ENCODE assay signal across 9 mouse cellular contexts in genomic region chr8:47354523-47355168, GRCm38 (mm10).
DNase-seq lines count a peak whose midpoint lies in the region; ATAC-seq and TF ChIP-seq lines count a peak whose summit lies in the region.
"Had no signal": no experiment of that assay in that cellular context is flagged by ENCODE, and none has a peak within 500 bp of the region (broad histone marks: within the 10 kb centered on the region; RNA-seq: fewer than 3 reads in every experiment).

No protein-coding gene starts in this region.

- peaks cover 4% of the 10 kb centered on the region; the same call in 1 of the 2 replicates for H3K4me1 ChIP-seq in kidney, adult 2 months (ENCODE audit: control insufficient read depth, insufficient read depth, low read length)
- peaks cover 8% of the 10 kb centered on the region for H3K4me1 ChIP-seq in kidney, embryonic 14.5 days (ENCODE audit: control insufficient read depth, insufficient read depth, low read length)
- peaks cover 16% of the 10 kb centered on the region; the same call in 1 of the 2 replicates for H3K4me1 ChIP-seq in embryonic fibroblast, embryonic 13.5 days (ENCODE audit: control insufficient read depth, insufficient read depth, low read length)
- peaks cover 17% of the 10 kb centered on the region for H3K4me1 ChIP-seq in lung, embryonic 16.5 days (replicated peaks; ENCODE audit: control insufficient read depth, insufficient read depth, low read length)

- H3K36me3 ChIP-seq in kidney, adult 2 months (ENCODE audit: control insufficient read depth, insufficient read depth, low read length) = no peaks in the 10 kb centered on the region
- no peaks in the 10 kb centered on the region for H3K36me3 ChIP-seq in kidney, embryonic 14.5 days (ENCODE audit: control insufficient read depth, insufficient read depth, low read length)
- no peaks in the 10 kb centered on the region for H3K36me3 ChIP-seq in lung, embryonic 16.5 days (ENCODE audit: control insufficient read depth, insufficient read depth, low read length)

- no peak overlapping the region for H3K9ac ChIP-seq in kidney, embryonic 14.5 days (ENCODE audit: low read depth, low read length)
- H3K9ac ChIP-seq in lung, embryonic 16.5 days (ENCODE audit: low read length) = no peak overlapping the region

- ATAC-seq in kidney, embryonic 14.5 days (ENCODE audit: low FRiP score, low TSS enrichment) = no peak
- ATAC-seq in lung, embryonic 16.5 days (ENCODE audit: low read depth) = peak; percentile 81
- ATAC-seq: Patski had no signal

- H3K4me3 ChIP-seq in kidney, adult 2 months (ENCODE audit: insufficient read depth, low read depth, low read length) = no peak overlapping the region
- H3K4me3 ChIP-seq in kidney, embryonic 14.5 days (ENCODE audit: low read length) = no peak overlapping the region
- no peak overlapping the region for H3K4me3 ChIP-seq in embryonic fibroblast, embryonic 13.5 days (ENCODE audit: insufficient read depth, low read length)
- H3K4me3 ChIP-seq in lung, embryonic 16.5 days (ENCODE audit: low read length) = no peak overlapping the region

- intact Hi-C loops in gastrocnemius, postnatal 14 days (cut with DNase I; ENCODE audit: low total_unique reads) = no loop called here

- no peak overlapping the region for H3K4me2 ChIP-seq in kidney, embryonic 14.5 days (replicated peaks; ENCODE audit: low read depth, low read length)
- H3K4me2 ChIP-seq in lung, embryonic 16.5 days (ENCODE audit: low read depth, low read length) = no peak overlapping the region

- no peak for TF ChIP-seq CTCF in kidney, adult 2 months (conservative IDR thresholded peaks at IDR 0.05; ENCODE audit: insufficient read depth, insufficient read length, low read depth, low read length)
- TF ChIP-seq CTCF in embryonic fibroblast, embryonic 13.5 days (IDR thresholded peaks at IDR 0.05; ENCODE audit: borderline replicate concordance, insufficient read depth, low read length) = no peak

- no peak overlapping the region for H3K27ac ChIP-seq in kidney, adult 2 months (ENCODE audit: insufficient read depth, low read depth, low read length)
- H3K27ac ChIP-seq in kidney, embryonic 14.5 days (ENCODE audit: low read depth, low read length) = no peak overlapping the region
- H3K27ac ChIP-seq in embryonic fibroblast, embryonic 13.5 days (ENCODE audit: insufficient read depth, low read length) = peak overlapping the region; percentile 31
- no peak overlapping the region for H3K27ac ChIP-seq in lung, embryonic 16.5 days (ENCODE audit: low read length)

- no peaks in the 10 kb centered on the region for H3K9me3 ChIP-seq in kidney, embryonic 14.5 days (ENCODE audit: control insufficient read depth, low read length)
- H3K9me3 ChIP-seq in lung, embryonic 16.5 days (ENCODE audit: control insufficient read depth, low read length) = no peaks in the 10 kb centered on the region

- DNase-seq in kidney, adult 2 months = peak; percentile 76
- peak; percentile 47 for DNase-seq in gastrocnemius, postnatal 14 days
- no peak for DNase-seq in layer of hippocampus, adult 11-12 months (ENCODE audit: low spot score)
- DNase-seq in yolk sac, embryonic 10.5 days (ENCODE audit: low spot score) = no peak
- DNase-seq: cerebellum, adult 9-11 months had no signal

- no peaks in the 10 kb centered on the region for H3K27me3 ChIP-seq in kidney, adult 2 months (replicated peaks; ENCODE audit: control insufficient read depth, insufficient read depth, low read length)
- H3K27me3 ChIP-seq in kidney, embryonic 14.5 days (ENCODE audit: control insufficient read depth, insufficient read depth, low read length) = no peaks in the 10 kb centered on the region
- H3K27me3 ChIP-seq in lung, embryonic 16.5 days (ENCODE audit: control insufficient read depth, insufficient read depth, low read depth, low read length) = no peaks in the 10 kb centered on the region
- H3K27me3 ChIP-seq: Patski had no signal

- TF ChIP-seq POLR2A in kidney, adult 2 months (IDR thresholded peaks at IDR 0.05; ENCODE audit: low read depth, low read length) = no peak
- no peak for TF ChIP-seq POLR2A in embryonic fibroblast, embryonic 13.5 days (IDR thresholded peaks at IDR 0.05; ENCODE audit: low read depth, low read length)

- 54% methylated on average over 12 of the region's 12 CpGs for WGBS in kidney, adult 2 months
- 73% methylated on average over 12 of the region's 12 CpGs for WGBS in kidney, embryonic 14.5 days
- 55% methylated on average over 12 of the region's 12 CpGs for WGBS in lung, embryonic 16.5 days

Comparison
In these comparisons a context has a peak if more than half of its experiments do, and no peak if none do; other contexts are left out.
1. DNase-seq: peak in kidney, adult 2 months (single experiment) and gastrocnemius, postnatal 14 days (single experiment); none in layer of hippocampus, adult 11-12 months (single experiment) and yolk sac, embryonic 10.5 days (single experiment).